Mouse (Mus musculus) liver, embryonic 14.5 days (tissue): ENCODE results near the gene Pam.

Experiments
- CTCF ChIP-seq: IDR thresholded peaks from 2 replicates; pipeline ENCODE4 v1.5.1; 2016; ENCODE audit warnings: antibody characterized with exemption, low read depth, control low read depth
- EP300 ChIP-seq: IDR thresholded peaks from 2 replicates; pipeline ENCODE4 v1.6.1; 2016; ENCODE audit warnings: antibody characterized with exemption, low read depth

- TF ChIP-seq CTCF (no peak), EP300 (no peak)
Observed at GRCm38 (mm10) chr1:97872072-97872471, 223.4 kb downstream of the Pam start.
